Mouse (Mus musculus) urinary bladder, postnatal 36 days (tissue): Measurements from ENCODE around the gene Il33.
"Not testable (repeated sequence)": the region's sequence is repeated elsewhere in the genome, so short reads cannot be mapped to it uniquely, and the experiment has no call there.

ENCODE experiments used
- DNase-seq, 2 experiments: peaks; one replicate each; pipeline ENCODE4 v3.0.0; 2022; ENCODE audit warnings: low spot score in 2 of 2, mixed read lengths in 1 of 2

Il33 gene

DNA sequence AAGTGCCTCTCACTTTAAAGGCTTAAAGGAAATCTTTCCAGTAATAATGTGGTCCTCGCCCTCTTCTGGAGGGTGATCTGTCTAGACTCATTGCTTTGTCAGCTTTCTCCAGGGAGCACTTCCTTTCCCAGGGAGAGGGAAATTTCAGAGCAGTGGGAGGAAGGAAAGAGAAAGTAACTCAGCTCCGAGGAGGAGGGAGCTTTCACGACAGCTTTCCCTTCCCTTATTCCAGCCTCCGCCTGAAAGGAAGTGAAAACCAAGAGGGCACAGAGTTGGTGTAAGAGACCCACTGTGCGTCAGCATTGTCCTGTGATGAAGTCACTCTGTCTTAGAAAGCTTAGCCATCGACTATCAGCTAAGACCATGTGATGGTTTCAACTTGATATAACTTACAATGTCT lies 15.3 kb downstream of the Il33 start:
- no peak for DNase-seq

DNA sequence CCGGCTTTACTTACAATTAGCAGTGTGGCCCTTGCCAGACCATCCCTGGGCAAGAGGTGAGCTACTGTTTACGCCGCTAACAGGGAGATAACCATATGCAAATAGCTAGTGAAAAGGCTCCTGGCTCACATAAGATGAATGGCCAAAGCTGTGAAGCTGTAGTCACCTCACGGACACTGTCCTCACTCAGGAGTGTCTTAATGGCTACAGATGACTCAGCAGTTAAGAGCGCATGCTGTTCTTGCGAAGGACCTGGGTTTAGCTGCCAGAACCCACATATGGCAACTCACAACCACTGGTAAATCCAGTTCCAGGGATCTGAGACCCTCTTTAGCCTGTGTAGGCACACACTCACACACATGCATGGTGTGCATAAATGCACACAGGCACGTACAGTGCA lies 16.3 kb downstream of the Il33 start:
- DNase-seq = no peak

DNA sequence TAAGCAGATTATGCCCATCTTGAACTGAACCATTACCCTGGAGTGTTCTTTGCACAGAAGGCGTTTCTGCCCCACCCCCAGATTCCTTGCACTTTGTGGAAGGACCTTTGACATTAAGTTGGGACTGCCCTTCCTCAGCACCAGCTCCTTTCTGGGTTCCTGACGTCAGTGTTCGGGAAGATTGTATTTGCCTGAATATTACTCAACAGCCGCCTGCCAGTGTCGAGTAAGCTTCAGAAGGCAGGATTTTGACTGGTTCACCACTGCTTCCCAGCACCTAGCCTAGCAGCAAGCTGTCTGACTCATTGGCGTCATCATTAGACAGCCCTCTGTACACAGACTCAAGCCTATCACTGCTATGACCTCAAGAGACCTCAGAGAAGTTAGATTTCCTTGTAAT lies 17.4 kb downstream of the Il33 start:
- DNase-seq = no peak

DNA sequence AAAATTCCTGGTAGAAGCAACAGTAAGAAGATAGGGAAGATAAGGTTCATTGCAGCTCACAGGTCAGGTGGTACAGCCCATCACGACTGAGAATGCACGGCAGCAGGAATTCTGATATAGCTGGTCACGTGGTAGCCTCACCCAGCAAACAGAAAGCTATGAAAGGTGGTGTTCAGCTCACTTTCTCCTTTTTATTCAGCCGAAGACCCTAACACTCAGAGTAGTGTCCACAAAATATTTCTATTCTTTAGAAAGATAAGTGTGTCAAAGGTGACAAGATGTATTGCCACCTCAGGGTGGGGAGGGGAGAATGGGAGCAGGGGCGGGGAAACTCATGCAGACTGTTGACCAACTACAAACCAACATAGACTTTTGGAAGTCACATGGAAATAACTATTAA lies 19.5 kb downstream of the Il33 start:
- no peak for DNase-seq

DNA sequence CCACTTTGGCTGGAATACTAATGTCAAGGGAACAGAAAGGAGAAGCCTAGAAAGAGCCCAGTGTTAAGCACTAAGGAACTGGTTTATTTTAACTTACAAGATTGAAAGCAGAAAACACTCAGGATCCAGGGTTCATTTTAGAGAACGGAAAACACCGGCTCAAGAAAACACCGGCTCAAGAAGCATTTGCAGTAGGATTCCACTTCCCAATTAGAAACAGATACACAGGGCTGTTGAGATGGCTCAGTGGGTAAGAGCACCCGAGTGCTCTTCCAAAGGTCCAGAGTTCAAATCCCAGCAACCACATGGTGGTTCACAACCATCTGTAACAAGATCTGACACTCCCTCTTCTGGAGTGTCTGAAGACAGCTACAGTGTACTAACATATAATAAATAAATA lies 20.0 kb downstream of the Il33 start:
- not testable (repeated sequence) for DNase-seq

DNA sequence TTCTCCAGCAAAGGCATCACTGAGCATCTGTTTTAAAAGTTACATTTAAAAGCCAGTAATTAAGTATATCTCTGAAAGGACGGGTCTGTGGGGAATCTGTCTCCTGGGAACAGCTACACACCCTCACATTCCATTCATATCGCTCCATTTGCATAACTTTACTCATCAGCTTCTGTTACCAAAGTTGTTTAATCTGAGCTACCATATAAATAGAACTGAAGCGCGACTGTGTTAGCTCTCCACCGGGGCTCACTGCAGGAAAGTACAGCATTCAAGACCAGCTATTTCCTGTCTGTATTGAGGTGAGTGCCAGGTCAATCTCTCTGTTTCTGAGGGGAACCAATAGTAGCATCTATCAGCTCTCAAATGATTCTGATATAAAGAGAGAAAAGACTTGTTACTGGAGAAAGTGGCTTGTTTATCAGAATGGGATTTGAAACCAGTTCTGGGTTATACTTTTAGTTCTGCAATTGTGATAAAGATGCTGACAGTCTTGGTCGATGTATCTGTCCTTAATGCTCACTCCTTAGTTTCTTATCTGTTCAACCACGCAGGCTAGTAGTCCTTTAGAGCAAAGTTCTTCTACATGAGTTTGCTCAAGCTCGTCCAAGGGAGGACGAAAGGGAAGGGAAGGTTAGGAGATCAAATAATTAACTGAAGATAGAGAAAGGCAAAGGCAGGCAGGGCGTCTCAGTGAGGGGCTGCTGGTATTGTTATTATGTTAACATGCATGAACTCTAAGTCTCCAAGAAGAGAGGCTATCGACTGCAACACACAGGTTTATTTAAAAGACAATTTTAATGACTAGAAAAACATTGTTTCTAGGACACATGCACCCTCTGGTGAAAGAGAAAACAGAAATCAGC lies 20.9 kb downstream of the Il33 start:
- no peak for DNase-seq

DNA sequence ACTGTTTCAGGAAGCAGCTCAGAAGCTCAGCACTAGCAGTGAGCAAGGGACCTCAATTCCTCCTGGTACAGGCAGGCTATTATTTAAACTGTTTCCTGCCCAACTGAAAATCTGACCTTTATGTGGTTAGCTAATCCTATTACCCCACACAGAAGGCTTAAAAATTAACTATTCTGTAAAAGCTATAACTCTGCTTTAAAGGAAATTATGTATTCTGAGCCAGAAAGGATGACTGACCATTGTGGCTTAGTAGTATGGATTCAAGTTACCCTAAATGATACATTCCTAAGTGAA lies 21.5 kb downstream of the Il33 start:
- DNase-seq = no peak

DNA sequence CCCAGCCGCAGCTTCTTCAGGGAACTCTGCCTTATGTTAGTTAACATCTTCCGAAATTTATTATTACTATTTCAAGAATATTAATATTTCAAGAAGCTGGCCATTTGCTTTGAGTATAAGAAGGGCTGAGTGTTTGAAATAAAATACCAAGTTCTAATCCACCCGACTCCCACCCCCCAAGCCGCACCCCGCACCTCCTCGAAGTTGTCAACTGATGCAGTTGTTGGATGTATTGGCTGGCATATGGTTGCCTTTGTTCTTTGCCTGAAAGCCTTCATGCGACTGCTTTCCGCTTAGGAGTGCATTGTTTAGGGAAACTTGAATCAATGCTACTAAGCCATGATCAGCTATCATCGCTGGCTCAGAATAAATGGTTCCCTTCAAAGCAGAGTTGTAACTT lies 22.1 kb downstream of the Il33 start:
- DNase-seq = no peak

DNA sequence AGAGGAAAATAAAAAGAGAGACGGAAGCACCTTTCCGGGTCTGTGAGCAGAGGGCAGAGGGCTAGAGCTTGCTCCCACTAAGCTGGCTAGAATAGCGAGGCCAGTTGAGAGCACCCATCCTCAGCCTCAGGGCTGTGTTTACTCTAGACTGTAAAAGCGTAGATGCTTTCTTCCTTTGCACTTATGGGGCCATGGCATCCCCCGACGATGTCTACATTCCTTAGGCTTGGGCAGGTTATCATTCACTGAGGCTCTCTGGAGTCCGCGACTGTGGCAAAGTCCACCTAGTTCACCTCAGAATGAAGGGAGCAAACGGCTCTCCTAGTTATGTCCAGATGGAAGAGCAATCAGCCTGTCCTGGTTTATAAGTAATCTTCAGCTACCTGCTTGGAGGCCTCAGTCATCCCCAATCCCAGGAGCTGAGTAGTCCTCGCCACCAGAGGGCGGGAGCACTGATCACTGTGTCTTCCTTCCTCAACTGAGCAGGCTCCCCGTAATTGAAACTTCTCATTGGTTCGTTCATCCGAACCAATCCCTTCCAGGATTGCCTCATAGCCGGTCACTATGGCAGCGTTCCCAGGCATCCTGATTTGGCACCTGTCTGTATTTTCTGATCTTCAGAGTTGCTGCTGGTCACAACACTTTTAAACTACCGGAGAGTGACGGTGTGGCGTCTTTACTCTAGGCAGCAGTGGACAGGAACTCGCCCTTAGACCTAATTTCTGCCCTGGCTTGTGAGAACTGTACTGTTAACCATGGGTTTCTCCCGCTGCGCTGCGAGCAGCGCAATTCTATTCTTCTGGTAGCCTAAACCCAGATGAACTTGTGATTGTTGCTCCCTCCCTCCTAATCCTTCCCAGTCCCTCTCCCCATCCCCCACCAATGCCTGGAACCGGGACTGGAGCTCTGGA lies 23.2 kb downstream of the Il33 start:
- peak; percentile 70 to 85 for DNase-seq

DNA sequence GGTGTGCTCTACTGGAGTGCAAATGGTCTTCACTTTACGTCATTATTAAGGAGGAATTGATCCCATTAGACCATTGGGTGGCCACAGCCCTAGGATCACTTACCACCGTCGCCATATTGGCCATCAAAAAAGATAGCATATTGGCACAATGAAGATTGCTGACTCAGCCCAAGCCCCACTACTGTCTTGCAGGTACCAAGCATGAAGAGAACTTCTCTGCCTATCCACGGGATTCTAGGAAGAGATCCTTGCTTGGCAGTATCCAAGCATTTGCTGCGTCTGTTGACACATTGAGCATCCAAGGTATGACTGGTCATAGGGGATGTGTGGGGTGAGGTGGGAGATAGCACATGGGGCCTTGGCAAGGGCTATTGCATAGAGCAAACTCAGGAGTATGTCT lies 27.6 kb downstream of the Il33 start:
- DNase-seq = no peak

DNA sequence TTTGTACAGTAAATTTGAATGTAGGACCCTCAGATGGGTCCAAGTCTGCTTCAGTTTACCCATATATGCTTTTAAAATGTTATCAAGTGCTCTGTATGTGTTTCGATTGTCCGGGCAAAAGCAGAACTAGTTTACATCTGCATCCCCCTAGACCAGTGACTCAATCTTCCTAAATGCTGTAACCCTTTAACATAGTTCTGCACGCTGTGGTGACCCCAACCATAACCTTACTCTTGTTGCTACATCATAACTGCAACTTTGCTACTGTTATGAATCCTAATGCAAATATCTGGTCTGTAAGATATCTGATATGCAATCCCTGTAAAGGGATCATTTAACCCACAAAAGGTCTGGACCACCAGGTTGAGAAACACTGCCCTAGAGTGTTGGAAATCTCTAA lies 28.9 kb downstream of the Il33 start:
- no peak for DNase-seq

DNA sequence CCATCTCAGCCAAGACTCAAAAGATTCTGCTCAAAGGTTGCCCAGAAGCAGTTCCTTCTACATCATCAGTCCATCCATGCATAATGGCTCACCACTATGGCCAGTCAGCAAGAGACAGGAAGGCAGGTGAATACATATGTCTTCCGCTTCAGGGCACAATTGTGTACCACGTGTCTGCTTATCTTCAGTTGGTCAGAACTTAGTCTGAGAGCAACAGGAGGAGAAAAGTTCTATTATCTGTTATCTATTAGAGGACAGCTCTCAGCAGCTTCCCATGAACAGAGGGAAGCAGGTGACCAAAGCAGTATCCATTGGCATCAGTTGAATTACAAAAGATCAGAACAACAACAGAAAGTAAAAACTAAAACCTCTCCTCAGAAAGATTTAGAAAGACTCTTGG lies 30.5 kb downstream of the Il33 start:
- no peak for DNase-seq

DNA sequence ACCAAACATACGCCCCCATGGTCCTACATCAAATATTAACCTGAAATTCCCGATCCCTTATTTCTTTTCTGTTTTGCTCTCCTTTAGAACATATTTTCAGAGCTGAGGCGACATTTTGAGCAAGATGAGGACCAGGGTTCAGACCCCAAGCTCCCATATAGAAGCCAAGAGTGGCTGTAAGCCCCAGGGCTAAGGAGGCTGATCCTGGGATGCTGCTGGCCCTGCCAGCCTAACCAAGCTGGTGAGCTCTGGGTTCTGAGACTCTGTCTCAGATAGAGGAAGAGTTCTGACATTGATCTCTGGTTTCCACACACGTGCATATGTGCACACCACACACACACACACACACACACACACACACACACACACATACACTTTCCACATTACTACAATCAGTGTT lies 36.0 kb downstream of the Il33 start:
- DNase-seq = no peak

DNA sequence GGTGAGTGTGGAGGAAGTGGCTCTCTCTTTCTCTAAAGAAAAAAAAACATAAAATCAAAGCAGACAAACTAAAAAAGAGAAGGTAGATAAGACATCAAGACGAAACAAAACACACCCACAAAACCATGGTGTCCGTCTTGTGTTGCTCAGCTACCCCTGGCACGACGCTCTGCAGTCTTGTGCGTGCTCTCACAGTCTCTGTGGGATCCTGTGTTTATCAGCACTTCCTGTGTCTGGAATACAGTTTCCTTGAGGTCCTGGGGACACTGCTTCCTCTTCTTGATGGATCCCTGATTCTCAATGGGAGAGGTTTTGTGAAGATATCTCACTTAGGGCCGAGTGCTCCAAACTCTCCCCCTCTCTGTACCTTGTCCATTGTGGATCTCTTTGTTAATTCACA lies 36.9 kb downstream of the Il33 start:
- DNase-seq = no peak

DNA sequence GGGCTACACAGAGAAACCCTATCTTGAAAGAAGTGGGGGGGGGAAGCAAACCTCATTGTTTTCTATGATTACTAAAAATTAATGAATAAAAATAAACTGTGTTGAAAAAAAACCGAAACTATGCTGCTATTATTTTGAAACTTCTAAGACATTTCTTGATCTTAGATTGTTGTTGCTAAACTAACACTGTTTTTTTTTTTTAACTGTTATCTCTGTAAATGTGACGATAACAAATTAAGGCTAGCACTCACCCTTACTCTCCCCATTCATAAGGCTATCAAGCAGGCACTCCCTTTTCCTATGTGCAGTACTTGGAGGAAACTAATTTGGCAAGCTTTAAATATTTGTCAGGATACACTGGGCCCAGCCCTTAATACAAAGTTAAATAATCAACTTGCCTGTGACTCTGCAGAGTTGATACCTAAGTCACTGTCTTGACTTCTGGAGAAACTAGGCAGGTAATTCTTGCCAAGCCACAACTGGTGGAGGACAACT lies 38.7 kb downstream of the Il33 start:
- DNase-seq = no peak

DNA sequence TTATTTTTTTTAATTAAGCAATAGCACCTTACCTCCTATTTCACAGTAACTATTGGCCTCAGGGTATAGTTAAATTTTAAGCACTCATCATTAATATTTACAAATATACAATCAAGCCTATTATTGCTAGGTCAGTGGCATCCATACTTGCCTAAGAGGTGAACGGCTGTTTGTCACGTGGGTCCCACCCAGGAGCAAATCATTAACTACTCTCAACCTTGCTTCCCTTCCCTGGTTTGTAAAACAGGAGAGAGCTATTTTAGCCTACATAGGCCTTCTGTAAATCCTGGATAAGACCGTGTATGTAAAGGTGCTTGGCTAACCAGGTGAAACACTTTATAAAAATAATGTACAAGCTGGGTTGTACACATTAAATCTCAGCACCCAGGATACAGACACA lies 43.0 kb downstream of the Il33 start:
- no peak for DNase-seq

DNA sequence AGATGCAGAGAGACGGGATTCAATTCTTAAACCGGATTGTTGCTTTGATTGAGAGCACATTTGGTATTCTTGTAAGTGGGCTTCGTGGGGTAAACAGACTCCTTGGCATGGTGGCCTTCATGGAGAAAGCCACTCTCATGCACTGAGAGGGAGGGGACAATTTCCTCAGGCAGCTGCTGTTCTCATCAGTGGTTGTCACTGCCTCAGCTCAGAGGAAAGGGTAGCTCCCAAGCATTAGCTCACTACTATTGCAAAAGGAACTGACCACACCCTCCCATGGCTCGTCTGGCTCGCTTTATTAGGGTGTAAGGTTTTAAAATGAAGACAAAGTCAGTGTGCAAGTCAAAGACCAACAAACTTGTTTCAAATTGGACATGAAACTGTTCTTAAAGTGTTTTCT lies 48.5 kb downstream of the Il33 start:
- peak in 1 of 2 experiments; percentile 9 for DNase-seq

DNA sequence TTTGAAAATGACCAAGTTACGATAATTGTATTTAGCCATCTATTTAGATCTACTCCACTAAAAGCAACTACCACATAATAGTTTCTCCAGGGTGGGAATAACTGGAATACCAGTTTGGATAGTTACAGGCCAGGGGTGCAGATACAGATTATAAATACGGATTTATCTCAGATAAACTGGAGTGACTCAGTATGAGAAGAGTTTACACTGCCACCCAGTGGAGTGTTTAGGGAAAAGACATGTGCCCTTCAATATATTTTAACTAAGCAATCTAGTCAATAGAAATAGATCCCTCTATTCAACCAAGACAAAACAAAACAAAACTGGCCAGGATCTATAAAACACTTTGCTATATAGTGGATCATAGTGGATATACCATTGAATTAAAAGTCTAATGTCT lies 53.9 kb downstream of the Il33 start:
- DNase-seq = no peak

DNA sequence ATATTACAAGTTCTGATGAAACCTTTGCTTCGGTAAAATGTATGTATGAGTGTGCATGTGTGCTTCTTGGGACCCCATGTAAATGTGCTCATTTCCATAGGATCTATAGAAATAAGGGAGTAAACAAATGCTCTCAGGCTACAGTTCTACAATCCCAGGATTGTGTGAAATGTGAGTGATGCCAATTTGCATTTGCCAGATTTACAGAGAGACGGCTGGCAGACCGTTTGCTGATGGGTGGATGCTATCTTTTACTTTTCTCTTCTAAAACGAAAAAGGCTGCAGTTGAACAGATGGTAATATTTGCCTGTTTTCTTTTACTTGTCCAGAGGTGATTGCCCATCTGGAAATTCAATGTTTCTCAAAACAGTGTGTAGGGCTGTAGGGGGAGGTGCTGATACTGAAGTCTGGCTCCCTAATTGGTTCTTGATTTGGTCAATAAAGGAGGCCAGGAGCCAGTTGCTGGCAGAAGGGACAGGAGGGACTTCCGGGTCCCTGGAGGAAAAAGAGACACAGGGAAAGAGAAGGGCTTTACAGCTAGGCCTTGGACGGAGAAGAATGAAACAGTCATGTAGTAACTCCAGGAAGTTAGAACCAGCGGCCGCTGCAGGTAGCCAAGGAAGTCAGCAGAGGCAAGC lies 54.7 kb downstream of the Il33 start:
- DNase-seq = no peak

DNA sequence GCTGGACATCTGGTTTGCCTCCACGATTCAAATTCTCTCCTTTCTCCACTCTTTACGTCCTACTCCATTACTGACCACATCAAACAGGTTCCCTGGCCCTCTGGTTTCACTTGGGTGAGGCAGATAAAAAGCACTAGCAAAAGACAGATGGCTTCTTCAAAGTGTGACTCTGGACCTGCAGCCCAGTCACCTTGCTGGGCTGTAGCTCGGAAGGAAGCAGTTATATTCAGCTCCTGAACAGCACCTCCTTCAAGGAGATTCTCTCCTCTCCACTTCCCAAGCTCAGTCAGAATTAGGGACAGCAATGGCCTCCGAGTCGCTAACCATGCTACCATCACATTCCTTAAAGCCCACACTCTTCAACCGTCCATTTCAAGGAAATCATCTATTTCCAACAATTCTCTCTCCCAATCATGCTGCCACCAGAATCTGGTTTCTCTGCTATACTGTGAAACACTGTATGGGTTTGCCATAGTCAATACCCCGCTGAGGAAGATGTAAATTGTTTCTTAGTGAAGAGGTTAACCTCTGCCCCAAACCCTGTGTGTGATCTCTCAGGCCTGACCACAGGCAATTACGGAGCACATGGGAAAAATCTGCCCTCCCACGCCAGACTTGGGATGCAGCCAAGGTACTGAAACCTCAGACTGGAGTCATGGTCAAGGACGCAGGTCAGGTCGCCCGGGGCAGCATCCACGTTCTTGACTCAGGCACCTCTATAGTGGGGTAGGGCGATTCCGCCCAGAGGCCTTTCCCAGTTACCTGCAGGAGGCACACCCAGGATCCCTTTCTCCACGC lies 59.5 kb downstream of the Il33 start:
- DNase-seq = peak in 1 of 2 experiments; percentile 9

DNA sequence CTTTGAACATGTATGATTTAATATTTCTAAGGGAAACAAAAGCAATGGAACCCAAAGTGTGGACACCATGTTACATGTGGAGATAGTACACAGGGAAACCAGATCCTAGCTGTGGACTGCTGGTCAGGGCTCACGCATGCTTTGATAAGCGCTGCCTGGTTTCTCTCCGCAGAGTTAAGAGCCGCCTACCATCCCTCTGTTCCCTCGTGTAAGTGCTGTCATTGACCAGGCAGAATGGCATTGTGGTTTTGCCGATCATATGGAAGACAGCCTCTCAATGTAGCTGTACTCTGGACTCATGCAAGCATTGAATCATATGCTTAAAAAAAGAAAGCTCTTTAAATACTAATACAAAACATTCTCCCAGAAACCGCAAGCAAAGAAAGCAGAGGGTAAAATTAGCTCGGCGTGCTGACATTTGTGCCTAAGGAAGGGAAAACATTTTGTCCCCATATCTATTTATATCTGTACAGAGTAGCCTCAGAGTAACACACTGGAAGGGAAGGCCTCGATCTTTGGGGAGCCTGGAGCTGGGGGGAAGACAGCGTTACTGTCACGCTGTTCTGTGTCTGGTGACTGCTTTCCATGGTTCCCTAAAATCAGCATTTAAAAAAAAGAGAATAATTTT lies 61.7 kb downstream of the Il33 start:
- no peak for DNase-seq
